Mouse (Mus musculus) heart, postnatal 0 days (tissue): ENCODE data around the gene Adora1. TPM values are rescaled to one million over a fixed set of nuclear protein-coding genes. Genes with fewer than 3 reads are reported as not detected.

Experiments used
- ATAC-seq: fragments of 200-750 bp; cut with Nextera tagmentation; 2 replicates; pipeline ENCODE4 v1.8.0; 2017; ENCODE audit warnings: low read depth, moderate number of reproducible peaks, moderate library complexity; ENCODE audit not compliant: insufficient read depth
- DNase-seq: peaks from one replicate; pipeline ENCODE4 v3.0.0-alpha.2; 2016; ENCODE audit warnings: low spot score
- H3K27ac ChIP-seq: fragments of 300-500 bp; sonication (generic); 2 replicates; pipeline ENCODE4 v1.5.1; 2014; ENCODE audit warnings: low read depth, mild to moderate bottlenecking
- H3K27me3 ChIP-seq: fragments of 300-500 bp; sonication (generic); 2 replicates; pipeline ENCODE4 v1.6.1; 2014; ENCODE audit warnings: low read length, mixed read lengths; ENCODE audit not compliant: control insufficient read depth, insufficient read depth
- H3K36me3 ChIP-seq: fragments of 300-500 bp; sonication (generic); replicated peaks from 2 replicates; pipeline ENCODE4 v1.6.1; 2014; ENCODE audit warnings: low read length, mixed read lengths; ENCODE audit not compliant: control insufficient read depth, insufficient read depth
- H3K4me1 ChIP-seq: fragments of 300-500 bp; sonication (generic); 2 replicates; pipeline ENCODE4 v1.6.1; 2014; ENCODE audit warnings: antibody characterized with exemption; ENCODE audit not compliant: control insufficient read depth, insufficient read depth
- H3K4me2 ChIP-seq: fragments of 300-500 bp; sonication (generic); 2 replicates; pipeline ENCODE4 v1.6.1; 2014; ENCODE audit warnings: low read depth, mild to moderate bottlenecking, low read length, moderate library complexity
- H3K4me3 ChIP-seq: fragments of 300-500 bp; sonication (generic); 2 replicates; pipeline ENCODE4 v1.5.1; 2014; ENCODE audit warnings: low read depth, low read length
- H3K9ac ChIP-seq: fragments of 300-500 bp; sonication (generic); replicated peaks from 2 replicates; pipeline ENCODE4 v1.6.1; 2014; ENCODE audit warnings: low read depth, low read length, mixed read lengths
- H3K9me3 ChIP-seq: fragments of 300-500 bp; sonication (generic); replicated peaks from 2 replicates; pipeline ENCODE4 v1.6.1; 2016; ENCODE audit warnings: low read length; ENCODE audit not compliant: control insufficient read depth
- CTCF ChIP-seq: IDR thresholded peaks from 2 replicates; pipeline ENCODE4 v1.5.1; 2016; ENCODE audit warnings: antibody characterized with exemption, control low read depth, low read depth
- EP300 ChIP-seq: IDR thresholded peaks from 2 replicates; pipeline ENCODE4 v1.6.1; 2016; ENCODE audit warnings: antibody characterized with exemption, low read depth
- WGBS: fragments of 180-500 bp; shearing (Covaris S2); extraction: QIAGEN DNeasy Blood & Tissue Kit; methylation state at CpG from one replicate; pipeline ENCODE4 v1.1.7; 2014; 5-methylcytosine and 5-hydroxymethylcytosine counted together
- polyA plus RNA-seq: library from polyadenylated mRNA; unstranded; fragments of >200 nt; fragmentation: Nextera tagmentation; extraction: Ambion mirVana; gene quantifications from 2 replicates; pipeline ENCODE4 v1.2.1, GENCODE M21; 2015
- total RNA-seq: library from RNA; depleted of rRNA; stranded (reverse); fragments of >200 nt; gene quantifications from 2 replicates; pipeline ENCODE4 v1.2.3, GENCODE M21; 2014; ENCODE audit warnings: low replicate concordance

The Adora1 gene
- total and polyA plus RNA-seq, 2 experiments from 2014 or later = 12.9 to 29.2 TPM

DNA sequence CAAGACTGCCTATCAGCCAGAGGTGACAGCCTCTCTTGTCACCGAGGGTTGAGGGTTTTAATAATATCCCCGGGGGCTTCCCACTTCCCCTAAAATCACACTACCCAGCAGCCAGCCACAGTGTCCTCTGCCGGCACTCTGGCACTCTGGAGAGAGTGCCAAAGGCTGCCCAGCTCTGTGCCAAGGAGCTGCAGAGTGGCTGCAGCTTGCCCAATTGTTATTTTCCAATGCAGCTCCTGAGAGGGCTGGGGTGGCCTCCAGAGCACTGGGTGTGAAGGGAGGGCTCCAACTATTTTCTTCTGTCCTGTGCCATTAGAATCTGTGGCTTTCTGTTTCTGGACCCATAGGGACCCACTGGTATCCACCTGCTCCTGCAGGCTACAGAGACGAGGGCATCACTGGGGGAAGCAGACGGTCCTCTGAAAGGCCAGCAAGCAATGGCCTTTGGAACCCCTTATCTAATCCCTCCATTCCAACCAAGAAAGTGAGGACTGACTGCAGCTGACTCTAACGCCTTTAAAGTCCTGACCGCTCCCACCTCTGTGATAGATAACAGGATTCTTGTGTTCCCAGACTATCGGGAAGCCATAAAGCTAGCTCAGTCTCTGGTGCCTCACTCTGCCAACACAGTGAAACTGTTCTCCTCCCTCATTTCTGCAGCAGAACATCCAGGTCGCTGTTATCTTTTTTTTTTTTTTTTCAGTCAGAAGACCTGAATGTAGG lies 29.8 kb downstream of the Adora1 start:
- Histone ChIP-seq H3K4me2 (no peak overlapping the region), H3K4me1 (peaks cover 14% of the 10 kb centered on the region), H3K36me3 (no peaks in the 10 kb centered on the region; the same call in 1 of the 2 replicates), H3K9me3 (0 out of 2 replicates have a peak, but pooled peaks cover 2% of the 10 kb centered on the region), H3K27me3 (no peaks in the 10 kb centered on the region), H3K27ac (no peak overlapping the region; the same call in 1 of the 2 replicates), H3K9ac (no peak overlapping the region), H3K4me3 (no peak overlapping the region)
- ATAC-seq (no peak), DNase-seq (no peak)
- TF ChIP-seq EP300 (no peak), CTCF (no peak)
- whole genome bisulfite sequencing = 16% methylated on average over 9 of the region's 9 CpGs

- H3K4me2 ChIP-seq = no peak overlapping the region
- no peak overlapping the region for H3K4me3 ChIP-seq
- TF ChIP-seq CTCF (no peak), EP300 (no peak)
- no peak overlapping the region for H3K27ac ChIP-seq
- peaks cover 12% of the 10 kb centered on the region for H3K4me1 ChIP-seq
- no peak overlapping the region for H3K9ac ChIP-seq
- 90% methylated on average over 13 of the region's 13 CpGs for WGBS
- no peaks in the 10 kb centered on the region for H3K27me3 ChIP-seq
- ATAC-seq (no peak), DNase-seq (no peak)
- H3K36me3 ChIP-seq = no peaks in the 10 kb centered on the region; the same call in 1 of the 2 replicates
- 0 out of 2 replicates have a peak, but pooled peaks cover 2% of the 10 kb centered on the region for H3K9me3 ChIP-seq
Observed at GRCm38 (mm10) chr1:134204230-134204629, 31.0 kb downstream of the Adora1 start.

- 45% methylated on average over 3 of the region's 3 CpGs for WGBS
- peak; percentile 74 for TF ChIP-seq CTCF
- no peak for TF ChIP-seq EP300
- H3K27ac ChIP-seq = no peak overlapping the region
- H3K4me1 ChIP-seq = peaks cover 12% of the 10 kb centered on the region
- H3K27me3 ChIP-seq = no peaks in the 10 kb centered on the region
- ATAC-seq (no peak; the same call in 1 of the 2 replicates), DNase-seq (no peak)
- no peak overlapping the region for H3K4me2 ChIP-seq
- no peak overlapping the region for H3K9ac ChIP-seq
- H3K4me3 ChIP-seq = no peak overlapping the region
- no peaks in the 10 kb centered on the region for H3K9me3 ChIP-seq
- H3K36me3 ChIP-seq = no peaks in the 10 kb centered on the region; the same call in 1 of the 2 replicates
Observed at GRCm38 (mm10) chr1:134201751-134202420, 33.3 kb downstream of the Adora1 start.

DNA sequence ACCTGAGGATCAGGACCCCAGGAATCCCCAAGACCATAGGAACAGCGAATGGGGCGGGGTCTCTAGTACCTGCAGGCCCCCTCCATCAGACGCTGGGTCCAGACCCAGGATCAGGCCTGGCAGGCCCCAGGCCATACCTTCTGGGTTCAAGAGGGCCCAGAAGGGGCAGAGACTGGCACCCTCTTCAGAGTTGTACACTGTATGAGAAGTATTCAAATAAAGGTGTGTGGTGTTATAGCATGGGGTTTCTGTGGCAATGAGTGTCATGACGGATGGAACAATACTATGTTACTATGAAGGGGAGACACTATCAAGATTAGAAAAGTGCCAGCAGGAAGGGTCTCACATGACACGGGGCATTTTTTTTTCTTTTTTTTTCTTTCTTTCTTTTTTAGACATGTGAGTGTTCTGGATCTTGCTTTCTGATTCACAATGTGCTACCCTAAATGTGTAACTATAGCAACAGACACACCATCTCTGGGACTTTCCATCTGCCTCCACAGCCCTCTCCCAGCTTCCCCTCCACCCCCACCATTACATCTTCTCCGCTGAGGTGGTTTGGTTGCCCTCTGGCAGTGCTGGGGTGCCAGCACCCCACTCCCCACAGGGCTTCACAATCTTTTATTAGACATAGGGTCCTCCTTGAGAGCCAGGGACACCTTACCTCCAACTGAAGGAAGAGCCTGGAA lies 34.1 kb downstream of the Adora1 start:
- Histone ChIP-seq H3K27ac (no peak overlapping the region), H3K4me3 (no peak overlapping the region), H3K4me1 (peaks cover 11% of the 10 kb centered on the region), H3K9ac (no peak overlapping the region), H3K36me3 (no peaks in the 10 kb centered on the region; the same call in 1 of the 2 replicates), H3K4me2 (no peak overlapping the region), H3K27me3 (no peaks in the 10 kb centered on the region), H3K9me3 (no peaks in the 10 kb centered on the region)
- no peak for DNase-seq
- WGBS = 84% methylated on average over 6 of the region's 6 CpGs
- TF ChIP-seq EP300 (no peak), CTCF (no peak)
- ATAC-seq = no peak

- H3K27me3 ChIP-seq = no peaks in the 10 kb centered on the region
- ATAC-seq = no peak
- no peaks in the 10 kb centered on the region for H3K9me3 ChIP-seq
- H3K4me1 ChIP-seq = peaks cover 15% of the 10 kb centered on the region
- no peak overlapping the region for H3K27ac ChIP-seq
- H3K4me3 ChIP-seq = no peak overlapping the region
- H3K36me3 ChIP-seq = no peaks in the 10 kb centered on the region; the same call in 1 of the 2 replicates
- no peak for DNase-seq
- no peak overlapping the region for H3K4me2 ChIP-seq
- WGBS = 63% methylated on average over 2 of the region's 2 CpGs
- TF ChIP-seq EP300 (no peak), CTCF (no peak)
- no peak overlapping the region for H3K9ac ChIP-seq
Observed at GRCm38 (mm10) chr1:134200481-134200880, 34.8 kb downstream of the Adora1 start.
